Mouse (Mus musculus): ENCODE measurements at regions not wholly inside any gene's neighbourhood (a gene's known extent, or its start where the extent isn't known, plus 50 kb on each side); places are given as distances from the start of the nearest gene placed in this dataset.
"Not testable (repeated sequence)": the region's sequence is repeated elsewhere in the genome, so short reads cannot be mapped to it uniquely, and the experiment has no call there.

DNA sequence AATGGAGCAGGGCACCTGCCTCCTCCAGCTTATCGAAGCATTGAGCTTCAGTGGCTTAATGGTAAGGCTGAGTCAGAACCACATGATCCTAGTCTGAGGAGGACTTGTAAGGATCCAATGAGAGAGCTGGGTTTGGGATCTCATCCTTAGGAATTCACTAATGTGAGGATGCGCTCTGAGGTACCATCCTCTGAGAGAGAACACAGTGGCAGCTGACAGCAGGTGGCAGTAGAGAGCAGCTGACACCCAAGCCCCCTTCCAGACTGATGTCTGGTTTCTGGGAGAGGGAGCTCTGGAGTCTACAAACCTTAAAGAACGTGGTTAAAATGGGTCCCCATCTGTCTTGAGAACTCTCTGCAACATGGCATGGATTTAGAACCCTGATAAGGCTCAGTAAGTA is 137.8 kb downstream of the B3glct start:
- peak; percentile 54 for DNase-seq (ENCODE audit: extremely low spot score)

DNA sequence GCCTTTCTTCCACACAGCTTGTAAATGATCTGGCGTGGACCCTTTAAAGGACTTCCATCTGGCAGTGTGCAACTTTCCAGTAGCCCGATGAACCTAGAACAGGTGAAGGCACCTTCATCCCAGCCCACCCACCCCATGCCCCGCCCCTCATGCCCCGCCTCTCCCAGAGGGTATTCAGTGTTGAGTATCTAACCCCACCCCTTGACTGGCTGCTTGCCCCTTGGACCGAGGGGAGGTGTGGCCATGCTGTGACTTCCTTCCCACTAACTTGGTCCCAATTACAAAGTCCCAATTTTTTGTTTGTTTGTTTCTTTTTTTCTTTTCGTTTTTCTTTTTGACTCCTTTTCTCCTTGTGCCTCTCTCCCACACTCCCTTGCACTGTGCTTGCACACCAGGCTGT is 140.8 kb downstream of the B3glct start:
- no peak for DNase-seq (ENCODE audit: extremely low spot score)

DNA sequence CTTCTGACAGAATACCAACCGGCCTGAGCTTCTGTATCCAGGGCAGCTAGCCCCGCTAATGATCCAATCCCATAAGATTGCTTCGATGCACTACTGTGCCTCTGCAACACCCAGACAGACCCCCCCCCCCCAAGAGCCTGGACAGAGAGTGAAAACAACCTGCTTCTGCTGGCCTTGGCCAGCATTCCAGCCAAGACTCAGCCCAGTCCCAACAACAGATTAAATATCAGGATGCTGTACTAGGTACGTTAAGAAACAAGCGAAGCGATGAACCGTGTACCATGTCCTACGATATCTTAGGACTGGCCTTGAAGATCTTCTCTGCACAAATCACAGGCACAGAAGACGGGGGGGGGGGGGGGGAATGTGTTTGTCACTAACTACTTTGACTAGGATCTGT is 145.8 kb downstream of the B3glct start:
- no peak for DNase-seq (ENCODE audit: extremely low spot score)

GRCm38 (mm10) chr5:149827599-149827998 is 149.6 kb downstream of the B3glct start:
- no peak for DNase-seq (ENCODE audit: extremely low spot score)

GRCm38 (mm10) chr5:149831122-149831861 is 153.3 kb downstream of the B3glct start:
- DNase-seq (ENCODE audit: extremely low spot score) = peak; percentile 81

DNA sequence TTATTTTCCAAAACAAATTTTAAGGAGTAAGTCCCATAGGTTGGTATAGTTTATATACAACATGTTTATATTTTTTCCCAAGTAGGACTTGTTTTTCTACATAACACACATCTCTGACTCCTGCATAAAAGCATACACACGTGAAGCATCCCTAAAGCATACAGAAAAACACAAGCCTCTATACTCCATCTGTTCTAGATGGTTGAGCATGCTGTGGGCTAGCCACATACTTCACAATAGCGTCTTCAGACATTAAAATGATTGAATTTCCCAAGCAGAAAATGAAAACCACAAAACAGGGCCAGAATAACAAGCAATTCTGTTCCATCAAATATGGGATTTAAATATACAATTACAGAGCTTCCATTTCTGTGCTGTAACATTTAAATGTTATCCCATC is 159.3 kb downstream of the B3glct start:
- no peak for DNase-seq (ENCODE audit: extremely low spot score)

- no peak for DNase-seq (ENCODE audit: extremely low spot score)
Observed at GRCm38 (mm10) chr5:149842491-149842890, 164.5 kb downstream of the B3glct start.

GRCm38 (mm10) chr5:149843310-149843709 is 165.3 kb downstream of the B3glct start:
- no peak for DNase-seq (ENCODE audit: extremely low spot score)

DNA sequence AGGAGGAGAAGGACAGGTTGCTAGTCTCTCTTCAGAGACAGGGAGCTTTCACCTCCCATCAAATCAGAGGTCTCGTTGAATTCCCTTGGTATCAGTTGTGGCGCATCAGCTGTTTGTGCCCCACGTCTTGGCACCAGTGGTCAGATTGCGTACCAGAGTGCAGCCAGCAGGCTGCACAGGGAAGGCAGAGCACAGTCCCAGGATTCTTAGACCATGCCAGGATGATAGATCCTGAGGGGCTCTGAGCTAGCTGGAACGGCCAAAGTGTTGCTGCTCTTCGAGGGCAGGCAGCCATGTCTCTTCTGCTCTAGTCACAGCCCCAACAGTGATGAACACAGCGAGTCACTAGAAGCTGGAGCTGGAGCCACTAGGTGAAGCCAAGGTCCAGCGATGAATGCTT is 167.2 kb downstream of the B3glct start:
- no peak for DNase-seq (ENCODE audit: extremely low spot score)

GRCm38 (mm10) chr5:149848465-149848864 is 170.0 kb upstream of the Rxfp2 start:
- DNase-seq (ENCODE audit: extremely low spot score) = no peak

DNA sequence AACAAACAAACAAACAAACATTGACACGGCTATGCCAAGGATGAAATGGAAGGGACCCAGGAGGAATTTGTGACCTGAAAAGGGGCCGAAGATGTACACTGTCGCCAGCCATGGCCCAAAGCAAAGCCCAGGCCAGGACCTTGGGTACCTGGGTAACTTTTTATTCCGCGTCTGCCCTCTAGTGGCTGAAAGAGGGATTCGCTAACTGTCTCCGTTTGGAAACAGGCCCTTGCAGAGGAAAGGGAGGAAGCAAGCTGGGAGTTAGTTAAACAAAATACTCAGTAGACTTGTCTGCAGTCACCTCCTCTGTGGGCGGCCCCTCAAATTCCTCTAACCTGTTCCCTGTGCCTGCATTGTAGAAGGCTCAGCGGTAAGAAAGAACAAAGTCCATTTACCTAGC is 167.5 kb upstream of the Rxfp2 start:
- peak; percentile 76 for DNase-seq (ENCODE audit: extremely low spot score)

- no peak for DNase-seq (ENCODE audit: extremely low spot score)
Observed at GRCm38 (mm10) chr5:149852516-149852915, 166.0 kb upstream of the Rxfp2 start.

- DNase-seq (ENCODE audit: extremely low spot score) = no peak
Observed at GRCm38 (mm10) chr5:149856101-149856500, 162.4 kb upstream of the Rxfp2 start.

GRCm38 (mm10) chr5:149857019-149857418 is 161.5 kb upstream of the Rxfp2 start:
- no peak for DNase-seq (ENCODE audit: extremely low spot score)

DNA sequence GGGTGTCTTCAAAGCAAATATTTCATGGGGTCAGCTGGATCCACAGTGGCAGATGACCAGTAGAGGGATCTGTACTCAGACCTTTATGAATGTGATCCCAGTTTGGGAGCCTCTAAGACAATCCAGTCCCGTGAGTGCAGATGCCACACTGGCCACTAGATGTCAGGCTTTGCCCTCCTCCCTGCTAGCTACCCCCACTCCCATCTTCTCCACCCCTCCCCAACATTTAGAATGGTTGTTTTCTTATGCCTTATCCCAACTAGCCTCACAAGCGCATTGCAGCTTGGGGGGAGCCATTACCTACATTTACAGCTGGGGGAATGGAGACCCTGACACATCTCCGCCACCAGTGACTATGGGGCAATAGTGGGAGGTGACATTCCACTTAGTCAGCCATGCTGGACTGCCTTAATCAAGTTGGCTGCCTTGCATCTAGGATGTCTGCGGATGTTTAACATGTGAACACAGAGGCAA is 156.9 kb upstream of the Rxfp2 start:
- peak; percentile 67 for DNase-seq (ENCODE audit: extremely low spot score)

GRCm38 (mm10) chr5:149867926-149868325 is 150.5 kb upstream of the Rxfp2 start:
- DNase-seq (ENCODE audit: extremely low spot score) = no peak

GRCm38 (mm10) chr5:149869441-149869840 is 149.0 kb upstream of the Rxfp2 start:
- no peak for DNase-seq (ENCODE audit: extremely low spot score)

- DNase-seq (ENCODE audit: extremely low spot score) = no peak
Observed at GRCm38 (mm10) chr5:149870596-149870995, 147.9 kb upstream of the Rxfp2 start.

GRCm38 (mm10) chr5:149871521-149871920 is 147.0 kb upstream of the Rxfp2 start:
- DNase-seq (ENCODE audit: extremely low spot score) = no peak

GRCm38 (mm10) chr5:149873482-149874002 is 144.9 kb upstream of the Rxfp2 start:
- no peak for DNase-seq (ENCODE audit: extremely low spot score)

DNA sequence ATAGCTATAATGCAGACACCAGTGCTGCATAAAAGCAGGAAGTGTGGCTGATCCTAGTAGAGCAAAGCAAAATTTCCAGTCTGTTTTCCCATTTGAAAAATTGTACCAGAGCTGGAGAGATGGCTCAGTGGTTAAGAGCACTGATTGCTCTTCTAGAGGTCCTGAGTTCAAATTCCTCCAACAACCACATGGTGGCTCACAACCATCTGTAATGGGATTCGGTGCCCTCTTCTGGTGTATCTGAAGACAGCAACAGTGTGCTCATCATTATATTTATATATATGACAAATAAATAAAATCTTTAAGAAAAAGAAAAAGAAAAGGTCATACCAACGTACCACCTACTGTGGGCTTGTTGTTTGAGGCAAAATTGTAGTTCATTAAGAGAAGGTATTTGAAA is 144.1 kb upstream of the Rxfp2 start:
- DNase-seq (ENCODE audit: extremely low spot score) = no peak

- DNase-seq (ENCODE audit: extremely low spot score) = not testable (repeated sequence)
Observed at GRCm38 (mm10) chr5:149892453-149892852, 126.0 kb upstream of the Rxfp2 start.

DNA sequence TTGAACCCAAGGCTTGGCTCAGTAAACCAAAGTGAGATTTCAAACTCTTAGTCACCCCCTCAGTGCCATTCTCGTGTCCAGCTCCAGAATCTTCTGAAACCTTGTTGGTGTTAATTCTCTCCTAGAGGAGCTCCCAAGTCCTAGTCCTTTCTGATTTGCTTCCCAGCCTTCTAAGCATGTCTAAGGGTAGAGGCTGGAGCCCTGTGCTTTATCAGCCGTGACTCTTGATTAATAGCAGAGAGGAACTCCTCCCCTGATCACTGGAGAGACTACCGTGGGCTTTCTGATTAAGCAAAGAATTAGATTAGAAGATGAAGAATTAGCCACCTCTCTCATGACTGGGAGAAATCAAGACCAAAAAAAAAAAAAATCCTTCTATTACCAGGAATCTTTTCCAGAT is 111.5 kb upstream of the Rxfp2 start:
- no peak for DNase-seq (ENCODE audit: extremely low spot score)
